Mouse (Mus musculus) midbrain, embryonic 16.5 days (tissue): Measurements from ENCODE around the gene Optc. TPM values are rescaled to one million over a fixed set of nuclear protein-coding genes. Genes with fewer than 3 reads are reported as not detected.

ENCODE experiments used
- polyA plus RNA-seq: library from polyadenylated mRNA; unstranded; fragments of >200 nt; fragmentation: Nextera tagmentation; extraction: Ambion mirVana; gene quantifications from 2 replicates; pipeline ENCODE4 v1.2.1, GENCODE M21; 2015

Optc gene
- polyA plus RNA-seq, 1 experiment from 2014 or later = 3.7 TPM

Other genes starting within 250 kb of the Optc start
- gene Zbed6, start 247.1 kb downstream of the Optc start, polyA plus RNA-seq = not detected in 2 replicates
- 2.3 and 3.1 TPM in 2 replicates for gene Gm38394, start 246.7 kb downstream of the Optc start, polyA plus RNA-seq
- gene Lax1, start 217.9 kb downstream of the Optc start, polyA plus RNA-seq = 0.08 TPM in 1 of 2 replicates, not detected in the other
- gene Atp2b4, start 107.0 kb downstream of the Optc start, polyA plus RNA-seq = 11.8 and 13.4 TPM in 2 replicates
- gene Prelp, start 13.4 kb upstream of the Optc start, polyA plus RNA-seq = 8.1 and 9.1 TPM in 2 replicates
- 9.8 and 15.2 TPM in 2 replicates for gene Fmod, start 129.3 kb upstream of the Optc start, polyA plus RNA-seq
- 27.2 and 34.9 TPM in 2 replicates for gene Btg2, start 171.1 kb upstream of the Optc start, polyA plus RNA-seq
- gene Chit1, start 203.2 kb upstream of the Optc start, polyA plus RNA-seq = 0.21 TPM in 1 of 2 replicates, not detected in the other